In the genomic region with DNA sequence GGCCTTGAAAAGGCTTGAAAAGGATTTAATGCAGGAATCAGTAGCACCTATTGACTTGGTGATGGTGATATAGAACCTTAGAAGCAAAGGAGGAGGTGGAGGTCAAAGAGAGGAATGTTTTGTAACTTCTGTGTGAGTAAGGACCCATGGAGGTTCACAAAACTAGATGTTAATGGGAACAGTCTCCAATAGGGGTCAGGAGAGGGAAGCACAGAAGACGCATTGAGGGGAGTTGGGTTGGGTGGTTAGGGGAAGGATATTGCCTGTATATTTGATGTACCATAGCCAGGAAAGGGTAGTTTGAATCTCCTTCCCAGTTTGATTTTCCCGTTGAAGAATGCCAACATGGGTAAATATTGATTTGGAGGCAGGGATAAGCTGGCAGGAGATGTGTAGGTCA, we compare ENCODE assay signal across 19 mouse cellular contexts. TPM values are rescaled to one million over a fixed set of nuclear protein-coding genes. Genes with fewer than 3 reads are reported as not detected.
"Had no signal": no experiment of that assay in that cellular context is flagged by ENCODE, and none has a peak within 500 bp of the region (broad histone marks: within the 10 kb centered on the region; RNA-seq: fewer than 3 reads in every experiment).

No protein-coding gene starts in this region.

- H3K9ac ChIP-seq: limb, embryonic 13.5 days; liver, embryonic 13.5 days; midbrain, embryonic 12.5 days; neural tube, embryonic 13.5 days; stomach, embryonic 15.5 days had no signal

- H3K4me1 ChIP-seq: limb, embryonic 13.5 days; midbrain, embryonic 12.5 days; neural tube, embryonic 13.5 days; stomach, embryonic 15.5 days had no signal

- H3K36me3 ChIP-seq: limb, embryonic 13.5 days; liver, embryonic 13.5 days; midbrain, embryonic 12.5 days; neural tube, embryonic 13.5 days; stomach, embryonic 15.5 days had no signal

- ATAC-seq: lung, postnatal 0 days; midbrain, embryonic 16.5 days had no signal

- H3K9me3 ChIP-seq: limb, embryonic 13.5 days; liver, embryonic 13.5 days; midbrain, embryonic 12.5 days; neural tube, embryonic 13.5 days; stomach, embryonic 15.5 days had no signal

- H3K27me3 ChIP-seq: limb, embryonic 13.5 days; liver, embryonic 13.5 days; midbrain, embryonic 12.5 days; neural tube, embryonic 13.5 days; stomach, embryonic 15.5 days had no signal

- H3K4me3 ChIP-seq: limb, embryonic 13.5 days; liver, embryonic 13.5 days; midbrain, embryonic 12.5 days; neural tube, embryonic 13.5 days; stomach, embryonic 15.5 days had no signal

- DNase-seq: kidney, adult 11 months; kidney, adult 9 months; kidney, postnatal 14 days; left cerebral cortex, postnatal 4 days; liver, embryonic 13.5 days; lung, adult 18-20 months; lung, postnatal 36 days; retina, postnatal 1 day; right cerebral cortex, postnatal 4 days; thymus, postnatal 36 days had no signal

- H3K4me2 ChIP-seq: limb, embryonic 13.5 days; liver, embryonic 13.5 days; midbrain, embryonic 12.5 days; neural tube, embryonic 13.5 days; stomach, embryonic 15.5 days had no signal

- H3K27ac ChIP-seq: limb, embryonic 13.5 days; liver, embryonic 13.5 days; midbrain, embryonic 12.5 days; neural tube, embryonic 13.5 days; stomach, embryonic 15.5 days had no signal

RNA-seq across cellular contexts. Expression of a gene that starts 53.9 kb away (rescaled TPM):
- total RNA-seq: layer of hippocampus, postnatal 14 days; left cerebral cortex, adult 18-20 months; left cerebral cortex, postnatal 10 days; left cerebral cortex, postnatal 4 days had no signal
- polyA plus RNA-seq: midbrain, embryonic 12.5 days; midbrain, embryonic 16.5 days; neural tube, embryonic 13.5 days had no signal
